Mouse (Mus musculus) G1E-ER4 (cell line): ENCODE measurements around the gene Sapcd1. TPM values are rescaled to one million over a fixed set of nuclear protein-coding genes. Genes with fewer than 3 reads are reported as not detected.
A peak's percentile ranks its signal among the peaks of the same experiment; 100 is the strongest.

Source experiments
- GATA1 ChIP-seq: IDR thresholded peaks from one replicate; pipeline ENCODE4 v1.8.0; 2012; ENCODE audit warnings: low read length, inconsistent platforms
- polyA plus RNA-seq: library from polyadenylated mRNA; stranded (reverse); fragments of >175 nt; gene quantifications from 2 replicates; pipeline ENCODE4 v1.2.3, GENCODE M21; 2012

Sapcd1 gene
- polyA plus RNA-seq, 1 experiment = 64.9 TPM

GRCm38 (mm10) chr17:35045807-35046680 lies 18.2 kb upstream of the Sapcd1 start:
- TF ChIP-seq GATA1 = no peak

GRCm38 (mm10) chr17:35044904-35045806 lies 17.3 kb upstream of the Sapcd1 start:
- TF ChIP-seq GATA1 = peak; percentile 25

GRCm38 (mm10) chr17:35043794-35044193 lies 16.0 kb upstream of the Sapcd1 start:
- no peak for TF ChIP-seq GATA1

- no peak for TF ChIP-seq GATA1
Observed at GRCm38 (mm10) chr17:35039121-35039873, 11.5 kb upstream of the Sapcd1 start.

GRCm38 (mm10) chr17:35034896-35035295 lies 7.1 kb upstream of the Sapcd1 start:
- TF ChIP-seq GATA1 = no peak

GRCm38 (mm10) chr17:35032323-35032870 lies 4.6 kb upstream of the Sapcd1 start:
- no peak for TF ChIP-seq GATA1

- TF ChIP-seq GATA1 = no peak
Observed at GRCm38 (mm10) chr17:35031880-35032279, 4.1 kb upstream of the Sapcd1 start.

GRCm38 (mm10) chr17:35031272-35031671 lies 3.5 kb upstream of the Sapcd1 start:
- TF ChIP-seq GATA1 = no peak

GRCm38 (mm10) chr17:35029691-35030532 lies 2.1 kb upstream of the Sapcd1 start:
- TF ChIP-seq GATA1 = no peak

- no peak for TF ChIP-seq GATA1
Observed at GRCm38 (mm10) chr17:35028315-35028714, 499 bp upstream of the Sapcd1 start.

GRCm38 (mm10) chr17:35026206-35026605 lies 1.6 kb downstream of the Sapcd1 start:
- no peak for TF ChIP-seq GATA1

GRCm38 (mm10) chr17:35024691-35025488 lies 2.9 kb downstream of the Sapcd1 start:
- TF ChIP-seq GATA1 = no peak

- no peak for TF ChIP-seq GATA1
Observed at GRCm38 (mm10) chr17:35024261-35024660, 3.6 kb downstream of the Sapcd1 start.
